Mouse (Mus musculus): ENCODE results near the gene Wif1.

Gene Wif1

DNA sequence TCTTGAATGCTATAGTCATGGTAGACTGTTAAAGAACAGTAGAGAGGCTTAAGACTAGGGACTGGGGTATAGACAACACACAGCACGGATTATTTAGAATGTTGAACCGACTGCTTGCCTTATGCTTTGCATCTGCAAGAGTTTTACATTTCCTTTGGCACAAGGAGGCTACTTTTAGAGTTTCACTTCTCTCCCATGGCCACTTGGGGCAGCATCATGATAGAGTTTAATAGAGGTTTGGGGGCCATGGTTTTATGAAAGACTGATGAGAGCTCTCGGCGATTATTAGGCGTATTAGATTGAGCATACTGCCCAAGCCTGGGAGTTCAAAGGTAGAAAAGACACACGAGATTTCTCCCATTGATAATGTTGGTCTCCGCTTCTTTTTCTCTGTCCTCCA lies 37.0 kb downstream of the Wif1 start:
- no peak for DNase-seq (ENCODE audit: low spot score in 2 of 2)

DNA sequence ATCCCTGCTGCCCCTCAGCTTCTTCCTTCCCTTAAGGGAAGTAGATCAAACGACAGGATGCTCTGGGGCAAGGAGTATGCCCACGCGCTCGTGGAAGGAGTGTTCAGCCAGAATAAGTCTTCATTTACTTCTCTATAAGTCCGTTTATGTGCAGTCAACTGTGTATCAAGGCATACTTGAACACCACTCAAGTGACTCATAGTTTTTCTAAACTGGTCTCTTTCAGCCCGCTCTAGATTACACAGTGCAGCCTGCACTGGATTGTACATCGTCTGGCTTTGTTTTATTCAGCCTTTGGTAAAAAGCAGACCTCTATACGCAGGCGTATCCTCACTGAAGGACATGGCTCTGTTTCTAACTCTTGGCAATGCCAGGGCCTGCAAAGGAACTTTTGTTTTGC lies 46.7 kb downstream of the Wif1 start:
- DNase-seq (ENCODE audit: low spot score in 2 of 2), result no peak

DNA sequence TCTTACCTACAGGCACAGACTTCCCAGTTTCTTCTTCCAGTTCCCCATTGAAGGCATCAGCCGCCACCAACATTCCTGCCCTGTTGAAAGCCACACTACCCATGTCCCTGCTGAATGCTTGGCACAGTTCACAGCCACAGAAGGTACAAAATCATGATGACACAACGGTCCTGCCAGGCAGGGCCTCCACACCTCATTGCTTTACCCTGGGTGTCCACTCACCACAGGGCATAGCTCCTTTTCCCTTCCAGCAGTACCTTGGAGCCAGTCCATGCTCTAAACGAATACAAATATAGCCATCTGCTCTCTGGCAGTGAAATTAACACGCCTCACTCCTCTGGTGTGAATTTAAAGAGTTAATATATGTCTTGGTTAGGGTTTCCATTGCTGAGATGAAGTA lies 49.1 kb downstream of the Wif1 start:
- DNase-seq (ENCODE audit: low spot score in 2 of 2), result no peak

DNA sequence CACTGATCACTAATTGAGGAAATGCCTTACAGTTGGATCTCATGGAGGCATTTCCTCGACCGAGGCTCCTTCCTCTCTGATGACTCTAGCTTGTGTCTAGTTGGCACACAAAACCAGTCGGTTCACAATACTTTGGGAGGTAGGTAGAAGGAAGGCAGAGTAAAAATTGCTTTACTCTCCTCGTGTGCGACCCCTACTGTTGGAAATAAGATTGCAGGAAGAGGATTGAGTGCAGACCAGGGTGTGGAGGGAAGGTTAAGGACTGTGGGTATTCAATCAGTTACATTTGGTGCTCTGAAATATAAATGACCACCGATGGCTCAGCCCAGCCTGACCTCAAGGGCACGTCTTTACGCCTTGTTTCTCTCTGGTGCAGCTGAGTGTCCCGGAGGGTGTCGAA lies 49.8 kb downstream of the Wif1 start:
- DNase-seq (ENCODE audit: low spot score in 2 of 2), result peak in 1 of 2 experiments; percentile 9

DNA sequence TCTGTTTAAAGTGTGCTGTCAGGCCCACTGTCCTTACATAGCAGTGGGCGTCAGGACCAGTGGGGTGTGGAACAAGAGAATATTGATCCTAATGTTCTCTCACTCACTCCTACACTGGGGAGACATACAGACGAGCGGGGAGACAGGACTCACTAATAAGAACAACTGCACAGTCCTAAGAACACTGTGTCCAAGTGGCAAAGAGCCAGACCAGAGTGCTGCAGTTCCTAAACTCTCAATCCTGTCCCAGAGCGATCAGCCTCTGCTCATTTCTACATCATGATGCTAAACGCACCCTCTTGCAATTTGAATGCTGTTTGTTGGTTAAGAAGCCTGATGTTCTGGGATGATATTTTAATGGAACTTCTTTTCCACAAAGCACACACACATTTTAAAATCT lies 54.9 kb downstream of the Wif1 start:
- DNase-seq (ENCODE audit: low spot score in 2 of 2), result no peak

DNA sequence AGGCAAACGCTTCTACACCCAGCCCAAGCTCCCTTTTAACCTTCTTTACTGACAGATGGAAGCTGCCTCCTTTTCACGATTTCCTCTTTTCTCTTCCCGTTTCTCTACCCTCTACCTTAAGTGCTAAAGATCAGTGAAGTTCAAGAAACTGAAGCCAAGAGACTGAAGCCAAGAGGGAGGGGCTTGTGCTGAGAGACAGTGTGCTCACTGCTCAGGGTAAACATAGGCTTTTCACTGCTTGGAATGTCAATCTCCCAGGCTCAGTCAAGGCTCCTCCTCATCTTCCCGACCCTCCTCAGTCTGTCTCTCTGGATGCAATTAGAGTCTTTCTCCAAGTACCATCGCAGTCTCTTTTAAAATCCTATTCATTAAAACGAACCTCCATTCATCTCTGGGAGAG lies 55.6 kb downstream of the Wif1 start:
- no peak for DNase-seq (ENCODE audit: low spot score in 2 of 2)

DNA sequence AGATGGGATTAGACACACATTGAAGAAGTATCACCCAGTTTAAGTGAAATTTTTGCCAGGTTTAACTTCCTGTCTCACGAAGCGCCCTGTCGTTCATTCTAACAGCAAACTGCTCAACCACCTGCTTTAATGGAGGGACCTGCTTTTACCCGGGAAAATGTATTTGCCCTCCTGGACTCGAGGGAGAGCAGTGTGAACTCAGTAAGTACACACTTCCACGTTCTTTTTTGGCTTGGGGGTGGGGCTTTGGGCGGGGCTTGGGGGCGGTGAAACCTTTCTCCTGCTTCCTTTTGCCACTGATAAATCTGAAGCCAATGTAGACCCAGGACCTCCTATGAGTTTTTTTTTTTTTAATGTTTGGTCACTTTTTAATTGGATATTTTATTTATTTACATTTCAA lies 56.2 kb downstream of the Wif1 start:
- DNase-seq (ENCODE audit: low spot score in 2 of 2), result no peak

DNA sequence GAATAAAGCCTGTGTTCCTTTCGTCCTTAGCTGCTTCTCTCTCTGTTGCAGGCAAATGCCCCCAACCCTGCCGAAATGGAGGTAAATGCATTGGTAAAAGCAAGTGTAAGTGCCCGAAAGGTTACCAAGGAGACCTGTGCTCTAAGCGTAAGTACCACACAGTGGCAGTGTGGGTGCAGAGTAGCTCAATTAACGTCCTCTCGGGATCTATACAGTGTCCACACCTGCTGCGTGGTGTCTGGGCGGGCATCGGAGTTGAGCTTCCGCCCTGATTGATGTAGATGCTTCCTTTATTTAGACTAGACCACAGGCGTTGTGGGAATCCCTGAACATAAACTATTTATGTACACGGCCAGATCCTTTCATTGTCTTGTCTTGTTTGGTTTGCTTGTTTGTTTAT lies 62.2 kb downstream of the Wif1 start:
- DNase-seq (ENCODE audit: low spot score in 2 of 2), result no peak

DNA sequence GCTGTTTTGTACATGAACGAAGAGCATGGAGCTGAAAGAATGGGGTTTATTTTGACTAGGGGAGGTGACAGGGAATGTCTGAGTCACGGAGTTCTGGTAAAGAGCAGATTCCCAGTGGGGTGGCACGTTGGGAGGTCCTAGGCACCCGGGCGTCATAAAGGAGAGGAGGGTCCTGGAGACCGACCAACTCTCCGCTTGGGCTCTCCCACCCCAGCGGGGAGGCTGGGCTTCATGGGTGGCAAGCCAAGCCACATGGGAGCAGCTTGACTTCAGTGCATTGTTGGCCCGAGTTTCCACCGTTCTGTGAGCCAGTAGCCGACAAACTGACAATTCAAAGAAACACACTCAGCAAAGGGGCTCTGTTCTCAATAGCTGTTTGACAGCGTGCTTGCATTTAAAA lies 64.5 kb downstream of the Wif1 start:
- no peak for DNase-seq (ENCODE audit: low spot score in 2 of 2)

DNA sequence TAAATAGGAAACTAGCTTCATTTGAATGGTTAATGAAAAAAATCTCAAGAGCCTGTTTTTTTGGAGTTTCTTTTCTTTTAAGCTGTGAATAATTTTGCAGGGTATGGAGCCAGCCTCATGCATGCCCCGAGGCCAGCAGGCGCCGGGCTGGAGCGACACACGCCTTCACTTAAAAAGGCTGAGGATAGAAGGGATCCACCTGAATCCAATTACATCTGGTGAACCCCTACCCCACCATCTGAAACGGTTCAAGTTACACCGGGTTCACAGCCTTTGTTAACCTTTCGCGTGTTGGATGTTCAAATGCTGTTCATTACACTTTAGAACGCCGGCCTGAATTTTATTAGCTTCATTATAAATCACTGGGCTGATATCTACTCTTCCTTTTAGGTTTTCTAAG lies 65.9 kb downstream of the Wif1 start:
- no peak for DNase-seq (ENCODE audit: low spot score in 2 of 2)

DNA sequence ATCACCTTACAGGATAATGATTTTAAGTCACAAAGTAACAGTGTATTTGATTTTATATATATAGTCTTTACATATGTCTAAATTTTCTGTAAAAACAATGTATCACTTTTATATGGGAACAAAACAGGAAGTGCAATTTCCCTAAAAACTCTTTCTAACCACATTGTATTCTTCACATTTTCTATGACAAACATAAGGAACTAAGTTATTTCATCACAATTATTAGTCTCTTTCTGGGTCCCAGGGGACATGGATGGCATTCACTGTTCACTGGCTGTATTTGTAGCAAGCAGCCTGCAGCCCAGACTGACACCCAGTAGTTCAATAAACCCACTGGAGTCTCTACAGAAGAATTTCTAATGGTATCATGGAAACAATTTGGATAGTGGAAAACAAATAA lies 82.4 kb downstream of the Wif1 start:
- no peak for DNase-seq (ENCODE audit: low spot score in 2 of 2)

DNA sequence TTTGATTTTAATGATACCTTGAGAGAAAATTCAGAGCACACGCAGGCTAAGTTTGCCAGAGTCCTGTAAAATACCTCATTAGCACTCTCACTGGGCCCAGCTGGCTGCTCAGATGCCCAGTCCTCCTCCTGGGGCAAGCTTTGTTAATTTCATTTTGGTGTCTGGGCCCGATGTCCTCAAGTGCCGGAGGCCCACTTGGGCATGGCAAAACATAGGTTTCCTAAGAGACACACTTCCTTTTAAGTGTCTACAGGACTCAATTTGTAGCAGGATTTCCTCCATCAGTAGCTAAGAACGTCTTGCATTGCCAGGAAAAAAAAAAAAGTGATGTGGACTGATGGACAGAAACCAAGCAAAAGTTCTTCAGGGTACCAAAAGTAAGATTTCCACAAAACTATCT lies 82.9 kb downstream of the Wif1 start:
- DNase-seq (ENCODE audit: low spot score in 2 of 2), result no peak

DNA sequence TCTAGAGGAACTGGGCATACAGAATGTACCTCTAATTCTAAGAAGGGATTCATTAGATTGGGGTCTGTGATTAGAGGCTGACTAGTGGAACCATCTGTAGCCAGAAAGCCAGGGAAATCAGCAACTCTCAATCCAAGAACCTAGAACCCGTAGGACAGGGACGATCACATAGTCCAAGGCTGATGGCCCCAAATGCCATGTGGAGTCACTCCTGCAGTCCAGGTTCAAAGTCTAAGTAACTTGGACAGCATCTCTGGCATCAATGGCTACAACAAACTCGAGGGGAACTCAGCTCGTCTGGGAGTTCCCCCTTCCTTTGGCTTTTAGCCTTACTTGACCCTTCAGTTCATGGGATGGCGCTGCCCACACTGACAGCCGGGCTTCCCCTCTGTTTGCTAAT lies 87.0 kb downstream of the Wif1 start:
- DNase-seq (ENCODE audit: low spot score in 2 of 2), result no peak

DNA sequence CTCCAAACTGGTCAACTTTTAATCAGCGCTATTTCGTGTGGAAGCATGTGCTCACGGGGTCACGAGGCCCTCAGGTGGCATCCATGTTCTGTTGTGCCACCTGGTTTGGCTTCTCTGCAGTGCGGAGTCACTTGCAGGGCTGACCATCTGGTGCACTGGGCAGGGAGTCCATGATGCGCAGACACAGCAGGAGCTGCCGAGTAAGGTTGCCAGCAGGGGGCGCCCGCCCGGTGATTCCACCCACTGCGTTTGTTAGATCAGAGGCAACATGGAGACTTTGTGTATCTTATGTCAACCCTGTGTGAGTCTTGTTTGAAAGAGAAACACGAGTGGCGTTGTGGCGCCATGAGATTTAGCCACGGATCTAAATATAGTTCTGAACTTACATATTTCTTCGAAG lies 90.7 kb downstream of the Wif1 start:
- DNase-seq (ENCODE audit: low spot score in 2 of 2), result no peak

DNA sequence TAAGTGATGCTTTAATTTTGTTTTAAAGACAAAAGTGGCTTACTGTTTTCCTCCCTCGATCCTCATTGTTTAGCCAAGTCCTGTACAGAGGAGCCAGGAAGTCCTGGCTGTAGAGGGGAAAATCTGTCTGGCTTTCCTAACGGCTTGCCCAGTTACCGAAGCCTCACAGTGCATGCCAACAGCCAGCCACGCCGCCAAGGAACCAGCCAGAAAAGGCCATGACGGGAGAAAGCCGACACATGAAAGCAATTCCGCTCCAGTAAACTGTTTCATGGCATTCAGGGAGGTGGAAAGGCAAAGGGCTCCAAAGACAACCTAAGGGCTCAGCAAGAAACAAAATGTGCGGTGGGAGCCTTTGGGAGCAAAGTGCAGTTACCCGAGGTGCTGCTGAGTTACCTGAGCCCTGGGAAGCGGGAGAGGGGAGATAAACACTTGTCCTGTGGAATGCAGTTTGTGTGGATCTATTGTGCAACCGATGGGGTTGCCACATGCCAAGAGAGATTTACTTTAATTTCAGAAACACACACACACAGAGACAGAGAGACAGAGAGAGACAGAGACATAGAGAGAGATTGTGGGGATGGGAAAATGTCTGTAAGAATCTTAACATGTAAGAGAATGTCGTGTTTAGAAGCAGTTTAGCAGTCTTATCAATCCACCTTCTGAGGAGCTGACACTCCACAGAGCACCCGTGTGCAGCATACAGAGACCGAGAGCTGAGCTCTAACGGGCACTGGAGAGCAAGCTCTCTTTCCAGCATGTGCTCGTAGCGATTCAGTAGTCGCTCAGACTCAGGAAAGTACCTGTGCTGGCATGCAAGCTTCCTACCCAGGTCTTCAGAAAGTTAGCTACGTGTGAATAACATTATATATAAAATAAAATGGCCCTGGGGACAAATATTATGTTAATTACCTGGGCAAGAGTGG lies 95.5 kb downstream of the Wif1 start:
- DNase-seq (ENCODE audit: low spot score in 2 of 2), result no peak

Measured in right cerebral cortex, adult 2 months (tissue).